Mouse (Mus musculus): Measurements from ENCODE around the gene Kif16b. TPM values are rescaled to one million over a fixed set of nuclear protein-coding genes. Genes with fewer than 3 reads are reported as not detected.

Kif16b gene
- polyA plus RNA-seq, 1 experiment from 2014 or later, result 23.0 TPM

DNA sequence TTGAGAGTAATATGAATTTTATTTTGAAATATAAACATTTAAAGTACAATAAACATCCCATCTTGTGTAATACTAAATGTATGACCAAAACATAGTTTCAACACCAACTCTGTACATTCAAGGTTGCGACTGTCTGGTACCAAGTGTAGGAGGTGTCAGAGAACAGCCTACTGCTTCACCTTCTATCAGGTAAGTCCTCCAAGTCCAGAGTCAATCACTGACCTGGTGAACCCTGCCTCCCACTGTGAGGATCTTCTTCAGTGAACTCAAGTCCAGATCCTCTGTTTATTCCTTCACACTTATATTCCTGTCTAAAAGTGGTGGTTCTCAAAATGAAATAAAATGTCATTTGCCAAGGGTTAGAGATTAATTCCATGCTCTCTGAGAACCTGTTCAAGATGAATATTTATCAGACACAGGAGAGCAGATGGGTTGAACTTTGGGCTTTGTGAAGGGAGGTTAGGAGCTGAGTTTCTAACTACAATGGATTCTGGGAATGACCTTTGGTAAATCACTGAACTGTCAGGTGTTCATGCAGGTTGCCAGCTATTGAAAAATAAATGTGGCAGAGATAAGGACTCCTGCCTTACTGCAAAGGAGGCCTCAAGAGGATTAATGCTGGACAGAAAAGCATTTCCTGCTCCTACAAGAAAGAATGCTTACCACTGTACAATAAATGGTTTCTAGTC is 97.4 kb downstream of the Kif16b start:
- TF ChIP-seq CTCF (IDR thresholded peaks at IDR 0.05), result no peak
- ATAC-seq (no peak), DNase-seq (ENCODE audit: low read depth, low spot score) (no peak)
- CTCF ChIA-PET, result interaction anchor here (1.0 kb wide), 1 partner anchor 9 kb away, joined by 3 read pairs; no protein-coding TSS in a partner anchor
- no peaks in the 10 kb centered on the region for H3K27me3 ChIP-seq
- POLR2A ChIA-PET, result no interaction called here
- in situ Hi-C loops (cut with MboI; ENCODE audit: low pct_unique_long_range_greater_than_20kb), result no loop called here

DNA sequence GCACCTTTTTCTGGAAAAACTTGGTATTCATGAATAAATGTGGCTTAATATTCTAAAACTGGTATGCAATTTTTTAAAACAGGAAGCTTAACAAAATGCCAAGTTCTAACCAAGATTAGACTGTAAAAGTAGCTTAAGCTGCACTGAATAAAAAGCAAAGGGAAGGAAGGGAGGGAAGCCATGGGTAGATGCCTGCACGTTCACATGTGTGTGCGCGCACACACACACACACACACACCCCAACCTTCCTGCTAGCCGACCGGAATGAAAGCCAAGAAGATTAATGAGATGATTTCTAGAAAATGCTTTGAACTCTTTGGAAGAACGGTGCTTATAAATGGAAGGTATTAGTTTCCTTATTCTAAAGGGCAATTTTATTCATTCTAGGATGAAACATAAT is 104.0 kb downstream of the Kif16b start:
- CTCF ChIA-PET, result no interaction called here
- in situ Hi-C loops (cut with MboI; ENCODE audit: low pct_unique_long_range_greater_than_20kb), result no loop called here
- DNase-seq (ENCODE audit: low read depth, low spot score), result no peak

GRCm38 (mm10) chr2:142775358-142775757 is 126.0 kb downstream of the Kif16b start:
- TF ChIP-seq CTCF (IDR thresholded peaks at IDR 0.05), result no peak
- DNase-seq (ENCODE audit: low read depth, low spot score) (no peak), ATAC-seq (no peak)
- ChIA-PET POLR2A (no interaction called here), CTCF (interaction anchor here (1.2 to 1.8 kb wide), 4 partner anchors 9 to 32 kb away, joined by 3 to 6 read pairs (median 3); no protein-coding TSS in a partner anchor)
- in situ Hi-C loops (cut with MboI; ENCODE audit: low pct_unique_long_range_greater_than_20kb), result no loop called here
- H3K27me3 ChIP-seq, result no peaks in the 10 kb centered on the region

More for the DNA sequence above, 104.0 kb downstream of the Kif16b start:
- no peak for TF ChIP-seq CTCF (IDR thresholded peaks at IDR 0.05)
- no peak for ATAC-seq
- H3K27me3 ChIP-seq, result no peaks in the 10 kb centered on the region
- POLR2A ChIA-PET, result no interaction called here

DNA sequence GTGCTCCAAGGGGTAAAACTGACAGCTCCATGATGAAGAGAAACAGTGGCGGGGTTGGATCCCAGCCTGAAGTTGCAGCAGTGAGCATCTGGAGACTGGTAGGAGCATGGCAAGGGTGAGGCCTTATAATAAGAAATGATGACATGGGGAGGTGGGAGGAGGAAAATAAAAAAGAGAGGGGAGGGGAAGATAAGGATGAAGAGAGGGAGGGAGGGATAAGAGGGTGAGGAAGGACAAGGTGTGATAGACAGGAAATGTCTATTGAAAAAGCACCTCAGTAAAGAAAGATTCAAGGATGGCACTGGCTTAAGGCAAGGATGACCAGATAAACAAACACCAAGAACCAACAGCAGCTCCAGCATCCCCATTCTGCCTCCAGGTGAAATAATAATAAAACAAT is 126.6 kb downstream of the Kif16b start:
- ChIA-PET CTCF (interaction anchor here (1.5 to 1.8 kb wide), 2 partner anchors 9 to 12 kb away, joined by 3 to 6 read pairs; no protein-coding TSS in a partner anchor), POLR2A (no interaction called here)
- TF ChIP-seq CTCF (IDR thresholded peaks at IDR 0.05), result no peak
- DNase-seq (ENCODE audit: low read depth, low spot score), result no peak
- in situ Hi-C loops (cut with MboI; ENCODE audit: low pct_unique_long_range_greater_than_20kb), result no loop called here
- no peaks in the 10 kb centered on the region for H3K27me3 ChIP-seq
- no peak for ATAC-seq

GRCm38 (mm10) chr2:142769647-142770121 is 131.6 kb downstream of the Kif16b start:
- POLR2A ChIA-PET, result no interaction called here
- no peak for TF ChIP-seq CTCF (IDR thresholded peaks at IDR 0.05)
- CTCF ChIA-PET, result interaction anchor here (1.5 kb wide), 1 partner anchor 9 kb away, joined by 4 read pairs; no protein-coding TSS in a partner anchor
- ATAC-seq (no peak), DNase-seq (ENCODE audit: low read depth, low spot score) (no peak)
- in situ Hi-C loops (cut with MboI; ENCODE audit: low pct_unique_long_range_greater_than_20kb), result no loop called here
- no peaks in the 10 kb centered on the region for H3K27me3 ChIP-seq

DNA sequence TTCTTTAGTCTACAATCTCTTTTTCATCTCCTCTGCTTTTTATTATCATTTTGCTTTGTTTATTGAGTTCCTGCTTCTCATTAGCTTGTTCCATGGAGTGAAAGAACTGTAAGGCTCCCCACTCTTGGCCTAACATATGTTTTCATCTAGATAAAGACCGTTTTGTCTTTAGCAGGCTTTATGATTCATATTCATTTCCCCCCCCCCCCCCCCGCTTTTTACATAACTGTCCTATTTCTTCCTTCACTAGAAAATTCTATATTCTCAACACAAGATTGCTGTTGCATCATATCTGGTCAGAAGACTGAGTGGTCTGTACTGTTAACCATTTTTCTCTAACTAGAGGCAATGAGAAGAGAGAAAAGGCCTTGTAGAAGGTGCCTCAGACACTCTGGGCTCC is 137.1 kb downstream of the Kif16b start:
- no peak for TF ChIP-seq CTCF (IDR thresholded peaks at IDR 0.05)
- DNase-seq (ENCODE audit: low read depth, low spot score) (no peak), ATAC-seq (no peak)
- no peaks in the 10 kb centered on the region for H3K27me3 ChIP-seq
- in situ Hi-C loops (cut with MboI; ENCODE audit: low pct_unique_long_range_greater_than_20kb), result no loop called here
- CTCF ChIA-PET, result no interaction called here
- POLR2A ChIA-PET, result no interaction called here

DNA sequence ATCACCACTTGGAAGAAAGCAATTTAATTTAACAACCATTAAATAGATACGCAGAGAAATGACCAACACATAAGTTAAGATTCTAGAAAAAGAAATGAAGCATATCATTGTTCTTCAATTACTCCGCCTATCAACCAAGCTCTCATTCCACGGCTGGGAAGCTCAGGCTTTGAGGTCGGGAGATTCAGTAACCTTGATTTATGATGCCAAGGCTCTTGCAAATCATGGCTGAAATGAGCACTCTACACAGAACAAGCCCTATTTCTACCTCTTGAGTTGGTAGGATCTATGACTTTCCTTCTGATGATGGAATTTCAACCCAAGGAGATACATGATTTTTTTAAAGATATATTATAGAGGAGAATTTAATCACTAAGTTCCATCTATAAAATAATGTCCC is 140.5 kb downstream of the Kif16b start:
- ATAC-seq, result no peak
- no peak for TF ChIP-seq CTCF (IDR thresholded peaks at IDR 0.05)
- POLR2A ChIA-PET, result no interaction called here
- DNase-seq (ENCODE audit: low read depth, low spot score), result no peak
- CTCF ChIA-PET, result interaction anchor here (1.4 kb wide), 1 partner anchor 10 kb away, joined by 4 read pairs; no protein-coding TSS in a partner anchor
- H3K27me3 ChIP-seq, result no peaks in the 10 kb centered on the region
- in situ Hi-C loops (cut with MboI; ENCODE audit: low pct_unique_long_range_greater_than_20kb), result no loop called here

DNA sequence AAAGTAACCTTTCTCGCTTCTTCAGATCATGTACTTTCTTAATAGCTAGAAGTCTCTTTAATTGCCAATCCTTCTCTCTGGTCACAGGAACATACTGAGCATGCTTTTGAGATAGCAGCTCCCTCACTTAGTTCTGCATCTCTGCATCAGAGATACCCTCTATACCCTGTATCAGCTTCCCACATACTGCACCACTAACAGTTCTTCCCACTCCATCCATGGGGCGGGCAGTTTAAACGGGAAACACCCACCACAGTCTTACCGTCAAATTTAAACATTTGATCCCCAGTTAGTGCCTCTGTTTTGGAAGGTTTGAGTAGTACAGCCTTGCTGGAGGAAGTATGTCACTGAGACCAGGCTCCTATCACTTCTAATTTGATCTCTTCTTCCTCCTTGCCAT is 142.1 kb downstream of the Kif16b start:
- DNase-seq (ENCODE audit: low read depth, low spot score) (no peak), ATAC-seq (no peak)
- no peak for TF ChIP-seq CTCF (IDR thresholded peaks at IDR 0.05)
- no peaks in the 10 kb centered on the region for H3K27me3 ChIP-seq
- ChIA-PET POLR2A (interaction anchor here (0.6 kb wide), 2 partner anchors 23 to 66 kb away, joined by 4 to 6 read pairs; no protein-coding TSS in a partner anchor), CTCF (interaction anchor here (0.8 kb wide), 1 partner anchor 28 kb away, joined by 3 read pairs; no protein-coding TSS in a partner anchor)
- in situ Hi-C loops (cut with MboI; ENCODE audit: low pct_unique_long_range_greater_than_20kb), result no loop called here

GRCm38 (mm10) chr2:142758091-142758765 is 143.1 kb downstream of the Kif16b start:
- in situ Hi-C loops (cut with MboI; ENCODE audit: low pct_unique_long_range_greater_than_20kb), result no loop called here
- no peaks in the 10 kb centered on the region for H3K27me3 ChIP-seq
- peak; percentile 62 for DNase-seq (ENCODE audit: low read depth, low spot score)
- no peak for TF ChIP-seq CTCF (IDR thresholded peaks at IDR 0.05)
- CTCF ChIA-PET, result no interaction called here
- ATAC-seq, result peak; percentile 98
- POLR2A ChIA-PET, result no interaction called here

DNA sequence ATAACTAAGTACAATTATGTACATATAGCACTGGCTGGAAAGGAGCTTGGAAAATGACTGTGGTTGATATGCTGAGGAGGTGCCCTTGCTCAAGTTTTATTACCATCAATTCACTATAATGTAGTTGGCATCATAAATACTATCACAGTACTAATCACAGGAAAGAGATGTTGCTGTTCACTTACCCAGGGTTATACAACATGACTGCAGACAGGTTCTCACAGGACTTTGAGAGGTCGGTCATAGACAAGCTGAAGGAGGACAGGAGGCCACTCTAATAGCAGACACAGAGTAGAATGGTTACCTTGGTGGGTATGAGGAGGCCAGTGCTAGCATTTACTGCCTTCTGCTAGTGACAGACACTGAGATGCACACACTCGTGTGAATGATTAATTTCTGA is 162.0 kb downstream of the Kif16b start:
- in situ Hi-C loops (cut with MboI; ENCODE audit: low pct_unique_long_range_greater_than_20kb), result no loop called here
- ChIA-PET CTCF (interaction anchor here (0.8 to 1.2 kb wide), 3 partner anchors 9 to 18 kb away, joined by 3 to 4 read pairs (median 4); no protein-coding TSS in a partner anchor), POLR2A (no interaction called here)
- TF ChIP-seq CTCF (IDR thresholded peaks at IDR 0.05), result no peak
- ATAC-seq (no peak), DNase-seq (ENCODE audit: low read depth, low spot score) (no peak)
- H3K27me3 ChIP-seq, result no peaks in the 10 kb centered on the region

- ATAC-seq, result no peak
- CTCF ChIA-PET, result interaction anchor here (1.0 to 1.6 kb wide), 4 partner anchors 9 to 16 kb away, joined by 3 to 4 read pairs (median 4); no protein-coding TSS in a partner anchor
Measured at GRCm38 (mm10) chr2:142738488-142738887, 162.8 kb downstream of the Kif16b start.

More at GRCm38 (mm10) chr2:142738488-142738887, 162.8 kb downstream of the Kif16b start:
- in situ Hi-C loops (cut with MboI; ENCODE audit: low pct_unique_long_range_greater_than_20kb), result no loop called here
- POLR2A ChIA-PET, result interaction anchor here (0.5 kb wide), 1 partner anchor 167 kb away, joined by 3 read pairs; no protein-coding TSS in a partner anchor
- no peak for DNase-seq (ENCODE audit: low read depth, low spot score)
- no peak for TF ChIP-seq CTCF (IDR thresholded peaks at IDR 0.05)
- no peaks in the 10 kb centered on the region for H3K27me3 ChIP-seq
